8 mouse cellular contexts compared by ENCODE assay signal in genomic region chr5:52565813-52566531, GRCm38 (mm10). TPM values are rescaled to one million over a fixed set of nuclear protein-coding genes. Genes with fewer than 3 reads are reported as not detected.
DNase-seq lines count a peak whose midpoint lies in the region; ATAC-seq and TF ChIP-seq lines count a peak whose summit lies in the region.

Gene Lgi2 (minus strand): TSS chr5:52566462.

- H3K36me3 ChIP-seq in testis, adult 2 months (ENCODE audit: control insufficient read depth, insufficient read depth, low read length): no peaks in the 10 kb centered on the region
- H3K36me3 ChIP-seq in heart, embryonic 15.5 days: no peaks in the 10 kb centered on the region
- no peaks in the 10 kb centered on the region for H3K36me3 ChIP-seq in stomach, embryonic 14.5 days (ENCODE audit: control insufficient read depth, insufficient read depth, low read length)

- no peak for TF ChIP-seq CTCF in testis, adult 2 months (IDR thresholded peaks at IDR 0.05; ENCODE audit: control insufficient read depth, insufficient read depth, insufficient replicate concordance, low read depth, low read length)
- TF ChIP-seq CTCF in cortical plate, adult 2 months (IDR thresholded peaks at IDR 0.05; ENCODE audit: extremely low read depth, insufficient read depth, low read length): no peak

- TF ChIP-seq POLR2A in testis, adult 2 months (IDR thresholded peaks at IDR 0.05; ENCODE audit: control insufficient read depth, low read depth, low read length): no peak
- no peak for TF ChIP-seq POLR2A in cortical plate, adult 2 months (IDR thresholded peaks at IDR 0.05; ENCODE audit: extremely low read depth, insufficient read depth, low read length)

- no peak within 1 kb of the TSS for H3K27ac ChIP-seq in testis, adult 2 months (ENCODE audit: control insufficient read depth, insufficient read depth, low read depth, low read length)
- no peak within 1 kb of the TSS for H3K27ac ChIP-seq in cortical plate, adult 2 months (ENCODE audit: insufficient read depth, low read length)
- no peak within 1 kb of the TSS for H3K27ac ChIP-seq in heart, embryonic 15.5 days
- peak within 1 kb of the TSS; percentile 55; the same call in 1 of the 2 replicates for H3K27ac ChIP-seq in stomach, embryonic 14.5 days (ENCODE audit: low read length)

- peaks cover 10% of the 10 kb centered on the region for H3K4me1 ChIP-seq in testis, adult 2 months (ENCODE audit: control insufficient read depth, insufficient read depth, low read length)
- H3K4me1 ChIP-seq in cortical plate, adult 2 months (ENCODE audit: control insufficient read depth, insufficient read depth, low read length): peaks cover 4% of the 10 kb centered on the region; the same call in 1 of the 2 replicates
- H3K4me1 ChIP-seq in heart, embryonic 15.5 days (replicated peaks): peaks cover 15% of the 10 kb centered on the region
- H3K4me1 ChIP-seq in stomach, embryonic 14.5 days (ENCODE audit: control insufficient read depth, insufficient read depth, low read length): peaks cover 8% of the 10 kb centered on the region; the same call in 1 of the 2 replicates

- H3K4me3 ChIP-seq in testis, adult 2 months (ENCODE audit: control insufficient read depth, low read depth, low read length): peak within 1 kb of the TSS; percentile 45
- peak within 1 kb of the TSS; percentile 41 for H3K4me3 ChIP-seq in cortical plate, adult 2 months (ENCODE audit: insufficient read depth, low read length)
- peak within 1 kb of the TSS; percentile 67 for H3K4me3 ChIP-seq in heart, embryonic 15.5 days
- peak within 1 kb of the TSS; percentile 60 for H3K4me3 ChIP-seq in stomach, embryonic 14.5 days (ENCODE audit: low read depth, low read length)

- H3K27me3 ChIP-seq in testis, adult 2 months (ENCODE audit: control insufficient read depth, insufficient read depth, low read length): no peaks in the 10 kb centered on the region
- peaks cover 20% of the 10 kb centered on the region; the same call in 1 of the 2 replicates for H3K27me3 ChIP-seq in heart, embryonic 15.5 days
- no peaks in the 10 kb centered on the region for H3K27me3 ChIP-seq in stomach, embryonic 14.5 days (ENCODE audit: control insufficient read depth, insufficient read depth, low read length)

- H3K4me2 ChIP-seq in heart, embryonic 15.5 days: peak within 1 kb of the TSS; percentile 97
- peak within 1 kb of the TSS; percentile 90 for H3K4me2 ChIP-seq in stomach, embryonic 14.5 days (replicated peaks; ENCODE audit: low read depth, low read length)

- peak; percentile 54; the same call in 1 of the 2 replicates for ATAC-seq in heart, embryonic 15.5 days (replicated peaks; ENCODE audit: insufficient number of reproducible peaks, insufficient read depth, low FRiP score, low read depth)
- ATAC-seq in stomach, embryonic 14.5 days (ENCODE audit: insufficient number of reproducible peaks, insufficient read depth, low FRiP score, low read depth): peak; percentile 81
- no peak for ATAC-seq in monocyte, adult 5-6 weeks (replicated peaks; ENCODE audit: insufficient number of reproducible peaks, low FRiP score, low TSS enrichment, poor library complexity, severe bottlenecking)

- under 1% methylated on average over 69 of the region's 83 CpGs for WGBS in heart, embryonic 15.5 days
- under 1% methylated on average over 78 of the region's 83 CpGs for WGBS in stomach, embryonic 14.5 days

- H3K9me3 ChIP-seq in heart, embryonic 15.5 days (replicated peaks): no peaks in the 10 kb centered on the region; the same call in 1 of the 2 replicates
- peaks cover 5% of the 10 kb centered on the region; the same call in 1 of the 2 replicates for H3K9me3 ChIP-seq in stomach, embryonic 14.5 days (ENCODE audit: control insufficient read depth, low read depth, low read length)

- no peak for DNase-seq in testis, postnatal 14 days (ENCODE audit: low spot score)
- DNase-seq in layer of hippocampus, postnatal 25 days (ENCODE audit: extremely low spot score in 1 of 2, low spot score in 1 of 2): peak in 1 of 2 experiments; percentile 23
- DNase-seq in lung, postnatal 4 days: peak; percentile 28 to 52

- peak within 1 kb of the TSS; percentile 61 for H3K9ac ChIP-seq in heart, embryonic 15.5 days
- H3K9ac ChIP-seq in stomach, embryonic 14.5 days (replicated peaks; ENCODE audit: low read depth, low read length): peak within 1 kb of the TSS; percentile 65

RNA-seq across cellular contexts. Expression of gene Lgi2, which starts in this region (rescaled TPM):
- polyA plus RNA-seq in testis, adult 2 months (2012; rRNA removed): 0.54 and 1.0 TPM in 2 replicates
- 25.6 and 26.1 TPM in 2 replicates for polyA plus RNA-seq in cortical plate, adult 2 months (2012; rRNA removed)
- polyA plus RNA-seq in heart, embryonic 15.5 days (2015; fragmentation: Nextera tagmentation; extraction: Ambion mirVana): 1.7 and 2.7 TPM in 2 replicates
- 10 to 100 TPM; 23.7 to 24.9 TPM for total RNA-seq in layer of hippocampus, postnatal 25 days (2021)
- 17.2 and 17.5 TPM in 2 replicates for polyA plus RNA-seq in stomach, embryonic 14.5 days (2014; fragmentation: Nextera tagmentation; extraction: Ambion mirVana)
- total RNA-seq in monocyte, adult 5-6 weeks (2017): 0.10 TPM in 1 of 3 replicates, not detected in the others

Comparison
In these comparisons a context has a peak if more than half of its experiments do, and no peak if none do; other contexts are left out.
1. RNA of gene Lgi2 (total RNA-seq): 23.7 to 24.9 TPM in layer of hippocampus, postnatal 25 days; 0.10 TPM in monocyte, adult 5-6 weeks; every median in the first group is over 10 times any median in the second.
2. Peak in every context shown above with its lines, with median percentiles within 50 percentile points of each other: H3K4me3 ChIP-seq.